Mouse (Mus musculus): ENCODE data around the gene Pde4b.

- TF ChIP-seq CTCF (IDR thresholded peaks at IDR 0.05; ENCODE audit: low read depth, low read length) (no peak), POLR2A (IDR thresholded peaks at IDR 0.05; ENCODE audit: extremely low read depth, insufficient read depth, low read length) (no peak)
Measured at GRCm38 (mm10) chr4:102119454-102119853, 32.1 kb downstream of the Pde4b start.
